Comparison of ENCODE assay signal across 17 mouse cellular contexts in the genomic region with DNA sequence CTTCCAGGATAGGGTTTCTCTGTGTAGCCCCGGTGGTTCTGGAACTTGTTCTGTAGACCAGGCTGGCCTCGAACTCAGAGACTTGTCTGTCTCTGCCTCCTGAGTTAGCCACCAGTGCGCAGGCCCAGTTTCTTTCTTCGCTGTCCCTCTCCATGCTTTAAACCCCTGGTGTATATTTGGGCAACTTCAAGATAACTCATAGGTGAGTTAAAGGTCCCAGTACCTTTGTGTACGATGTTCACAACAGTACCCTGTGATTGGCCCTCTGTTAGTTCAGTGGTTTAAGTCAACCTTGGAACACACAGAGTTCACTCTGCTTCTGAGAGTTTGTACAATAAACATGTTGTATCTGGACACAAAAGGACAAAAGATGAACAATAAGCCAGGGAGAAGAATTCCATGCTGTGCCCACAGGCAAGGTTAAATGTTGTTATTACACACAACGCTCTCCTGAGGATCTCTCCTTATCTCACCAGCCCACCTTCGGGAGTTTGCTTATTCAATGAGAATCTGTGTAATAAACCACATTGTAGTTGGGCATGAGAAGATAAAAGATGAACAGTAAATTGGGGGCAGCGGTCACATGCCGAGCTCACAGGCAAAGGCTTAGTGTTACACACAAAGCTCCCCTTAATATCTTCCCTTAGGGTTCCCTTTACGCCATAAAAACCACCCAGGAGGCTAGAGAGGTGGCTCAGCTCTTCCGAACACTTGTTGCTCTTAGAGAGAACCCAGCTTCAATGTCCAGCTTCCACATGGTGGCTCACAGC.
"Had no signal": no experiment of that assay in that cellular context is flagged by ENCODE, and none has a peak within 500 bp of the region (broad histone marks: within the 10 kb centered on the region; RNA-seq: fewer than 3 reads in every experiment).

No protein-coding gene starts in this region.

- H3K9ac ChIP-seq: liver, embryonic 15.5 days; liver, postnatal 0 days; lung, embryonic 15.5 days; midbrain, embryonic 13.5 days; midbrain, embryonic 15.5 days; neural tube, embryonic 12.5 days; stomach, embryonic 15.5 days had no signal

- DNase-seq: liver, postnatal 0 days; lung, adult 2 months; lung, postnatal 14 days; right cerebral cortex, postnatal 14 days; thymus, adult 2 months; thymus, postnatal 25 days; thymus, postnatal 4 days had no signal

- H3K36me3 ChIP-seq: liver, embryonic 15.5 days; lung, embryonic 15.5 days; midbrain, embryonic 13.5 days; midbrain, embryonic 15.5 days; neural tube, embryonic 12.5 days; stomach, embryonic 15.5 days had no signal

- ATAC-seq: liver, postnatal 0 days; lung, postnatal 0 days; midbrain, embryonic 13.5 days; midbrain, embryonic 15.5 days had no signal

- H3K27ac ChIP-seq: macrophage; midbrain, embryonic 13.5 days; midbrain, embryonic 15.5 days; neural tube, embryonic 12.5 days; stomach, embryonic 15.5 days; stomach, postnatal 0 days had no signal

- H3K9me3 ChIP-seq: liver, embryonic 15.5 days; lung, embryonic 15.5 days; midbrain, embryonic 13.5 days; midbrain, embryonic 15.5 days; neural tube, embryonic 12.5 days; stomach, embryonic 15.5 days had no signal

- H3K27me3 ChIP-seq: liver, embryonic 15.5 days; lung, embryonic 15.5 days; midbrain, embryonic 13.5 days; midbrain, embryonic 15.5 days; neural tube, embryonic 12.5 days; stomach, embryonic 15.5 days had no signal

- H3K4me3 ChIP-seq: liver, embryonic 15.5 days; lung, embryonic 15.5 days; midbrain, embryonic 13.5 days; midbrain, embryonic 15.5 days; neural tube, embryonic 12.5 days; stomach, embryonic 15.5 days had no signal

- H3K4me2 ChIP-seq: liver, embryonic 15.5 days; lung, embryonic 15.5 days; midbrain, embryonic 11.5 days; midbrain, embryonic 13.5 days; midbrain, embryonic 15.5 days; neural tube, embryonic 12.5 days; stomach, embryonic 15.5 days had no signal

- H3K4me1 ChIP-seq: midbrain, embryonic 13.5 days; midbrain, embryonic 15.5 days; neural tube, embryonic 12.5 days; stomach, embryonic 15.5 days had no signal
